Mouse (Mus musculus) hindlimb bud, embryonic 11.5 days (tissue): ENCODE measurements around the gene Glis1.

Source experiments
- DNase-seq: peaks from one replicate; pipeline ENCODE4 v3.0.0-alpha.2; 2012; ENCODE audit warnings: low read depth, low spot score; ENCODE audit errors: extremely low spot score

The Glis1 gene

GRCm38 (mm10) chr4:107434356-107435237, at the start of gene Glis1:
TSS of gene Glis1 (plus strand) at chr4:107434591.
- DNase-seq: no peak

- DNase-seq: no peak
Measured at GRCm38 (mm10) chr4:107387038-107387437, 47.4 kb upstream of the Glis1 start.

- no peak for DNase-seq
Measured at GRCm38 (mm10) chr4:107387465-107387864, 46.9 kb upstream of the Glis1 start.

- DNase-seq: no peak
Measured at GRCm38 (mm10) chr4:107388291-107388690, 46.1 kb upstream of the Glis1 start.

GRCm38 (mm10) chr4:107389345-107389744, 45.0 kb upstream of the Glis1 start:
- DNase-seq: no peak

- no peak for DNase-seq
Measured at GRCm38 (mm10) chr4:107393771-107394170, 40.6 kb upstream of the Glis1 start.

- no peak for DNase-seq
Measured at GRCm38 (mm10) chr4:107420202-107420601, 14.2 kb upstream of the Glis1 start.

- DNase-seq: no peak
Measured at GRCm38 (mm10) chr4:107421711-107422110, 12.7 kb upstream of the Glis1 start.

GRCm38 (mm10) chr4:107422176-107422575, 12.2 kb upstream of the Glis1 start:
- no peak for DNase-seq

- DNase-seq: no peak
Measured at GRCm38 (mm10) chr4:107425616-107426015, 8.8 kb upstream of the Glis1 start.

- DNase-seq: no peak
Measured at GRCm38 (mm10) chr4:107426631-107427030, 7.8 kb upstream of the Glis1 start.

- no peak for DNase-seq
Measured at GRCm38 (mm10) chr4:107432717-107433116, 1.7 kb upstream of the Glis1 start.

- DNase-seq: no peak
Measured at GRCm38 (mm10) chr4:107433998-107434355, 414 bp upstream of the Glis1 start.

- no peak for DNase-seq
Measured at GRCm38 (mm10) chr4:107435238-107435946, 1.0 kb downstream of the Glis1 start.

- no peak for DNase-seq
Measured at GRCm38 (mm10) chr4:107436476-107436875, 2.1 kb downstream of the Glis1 start.

- no peak for DNase-seq
Measured at GRCm38 (mm10) chr4:107438741-107439140, 4.3 kb downstream of the Glis1 start.

- no peak for DNase-seq
Measured at GRCm38 (mm10) chr4:107440306-107440705, 5.9 kb downstream of the Glis1 start.

- no peak for DNase-seq
Measured at GRCm38 (mm10) chr4:107442288-107442687, 7.9 kb downstream of the Glis1 start.

GRCm38 (mm10) chr4:107442891-107443483, 8.6 kb downstream of the Glis1 start:
- peak; percentile 69 for DNase-seq

- no peak for DNase-seq
Measured at GRCm38 (mm10) chr4:107443621-107444020, 9.2 kb downstream of the Glis1 start.

GRCm38 (mm10) chr4:107448481-107448880, 14.1 kb downstream of the Glis1 start:
- no peak for DNase-seq

- DNase-seq: no peak
Measured at GRCm38 (mm10) chr4:107449519-107449918, 15.1 kb downstream of the Glis1 start.
